Mouse (Mus musculus): ENCODE results near the gene Acsl5.

GRCm38 (mm10) chr19:55254513-55255016 lies 2.8 kb downstream of the Acsl5 start:
- TF ChIP-seq CTCF (IDR thresholded peaks at IDR 0.05; ENCODE audit: insufficient read depth, low read depth, low read length) (no peak), POLR2A (IDR thresholded peaks at IDR 0.05; ENCODE audit: insufficient read depth, low read depth, low read length) (no peak)
